Mouse (Mus musculus): ENCODE measurements around the gene Adamts7. TPM values are rescaled to one million over a fixed set of nuclear protein-coding genes. Genes with fewer than 3 reads are reported as not detected.

Adamts7 gene
- under 1 TPM; 0.21 to 0.23 TPM for total RNA-seq (2021)
- long read RNA-seq, experiment 1: 0 reads
- long read RNA-seq, experiment 2: 0 reads

DNA sequence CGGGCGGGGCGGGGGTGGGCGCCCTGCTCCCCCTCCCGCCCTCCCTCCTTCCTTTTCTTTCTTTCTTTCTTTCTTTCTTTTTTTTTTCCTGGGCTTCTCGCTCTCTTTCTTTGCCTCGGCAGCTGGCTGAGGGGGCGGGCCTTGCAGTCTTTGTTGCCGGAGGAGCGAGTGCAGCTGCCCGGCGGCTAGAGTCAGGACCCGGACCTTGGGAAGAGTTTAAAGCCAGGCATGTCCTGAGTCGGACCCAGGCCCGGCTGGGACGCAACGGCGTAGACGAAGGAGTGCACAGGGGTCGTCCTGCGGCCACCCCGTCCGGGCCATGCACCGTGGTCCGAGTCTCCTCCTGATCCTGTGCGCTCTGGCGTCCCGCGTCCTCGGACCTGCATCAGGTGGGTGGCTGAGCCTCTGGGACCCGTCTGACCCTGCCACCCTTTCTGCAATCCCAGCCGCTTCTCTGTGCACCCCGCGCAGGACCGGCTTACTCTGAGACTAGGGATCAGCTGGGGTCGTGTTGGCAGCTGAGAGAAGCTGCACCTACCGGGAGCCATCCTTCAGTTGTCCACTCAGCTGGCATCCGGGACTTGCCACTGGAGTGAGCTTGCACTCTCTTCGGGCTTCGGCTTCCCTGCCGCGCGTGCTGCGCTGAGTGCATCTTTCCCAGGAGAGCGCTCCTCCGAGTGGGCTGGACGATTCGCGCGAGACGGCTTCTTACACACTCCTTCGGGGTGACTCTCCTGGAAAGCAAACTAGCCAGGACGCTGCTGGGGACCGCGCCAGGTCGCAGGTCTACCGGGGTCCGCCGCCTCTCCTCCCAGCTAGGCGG is at the start of gene Adamts7:
TSS of gene Adamts7 (plus strand) at position 144 of the 823 bp plus-strand sequence.
- DNase-seq (ENCODE audit: low spot score): peak; percentile 13

DNA sequence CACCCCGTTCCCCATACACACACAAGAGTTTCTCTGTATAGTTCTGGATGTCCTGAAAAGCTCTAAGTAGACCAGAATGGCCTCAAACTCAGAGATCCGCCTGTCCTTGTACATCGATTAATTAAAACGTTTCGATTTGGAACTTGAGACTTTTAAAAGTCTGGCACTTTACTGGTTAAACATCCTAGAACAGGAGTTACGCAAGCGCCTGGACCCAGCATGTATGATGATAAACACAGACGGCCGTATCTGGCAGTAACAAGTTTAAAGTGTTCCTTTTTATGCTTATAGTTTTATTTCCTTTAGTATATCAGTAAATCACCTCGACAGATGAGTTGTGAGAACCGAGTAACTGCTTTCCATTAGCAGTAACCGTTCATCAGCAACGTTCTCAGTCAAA is 49.7 kb upstream of the Adamts7 start:
- DNase-seq (ENCODE audit: low spot score): no peak

DNA sequence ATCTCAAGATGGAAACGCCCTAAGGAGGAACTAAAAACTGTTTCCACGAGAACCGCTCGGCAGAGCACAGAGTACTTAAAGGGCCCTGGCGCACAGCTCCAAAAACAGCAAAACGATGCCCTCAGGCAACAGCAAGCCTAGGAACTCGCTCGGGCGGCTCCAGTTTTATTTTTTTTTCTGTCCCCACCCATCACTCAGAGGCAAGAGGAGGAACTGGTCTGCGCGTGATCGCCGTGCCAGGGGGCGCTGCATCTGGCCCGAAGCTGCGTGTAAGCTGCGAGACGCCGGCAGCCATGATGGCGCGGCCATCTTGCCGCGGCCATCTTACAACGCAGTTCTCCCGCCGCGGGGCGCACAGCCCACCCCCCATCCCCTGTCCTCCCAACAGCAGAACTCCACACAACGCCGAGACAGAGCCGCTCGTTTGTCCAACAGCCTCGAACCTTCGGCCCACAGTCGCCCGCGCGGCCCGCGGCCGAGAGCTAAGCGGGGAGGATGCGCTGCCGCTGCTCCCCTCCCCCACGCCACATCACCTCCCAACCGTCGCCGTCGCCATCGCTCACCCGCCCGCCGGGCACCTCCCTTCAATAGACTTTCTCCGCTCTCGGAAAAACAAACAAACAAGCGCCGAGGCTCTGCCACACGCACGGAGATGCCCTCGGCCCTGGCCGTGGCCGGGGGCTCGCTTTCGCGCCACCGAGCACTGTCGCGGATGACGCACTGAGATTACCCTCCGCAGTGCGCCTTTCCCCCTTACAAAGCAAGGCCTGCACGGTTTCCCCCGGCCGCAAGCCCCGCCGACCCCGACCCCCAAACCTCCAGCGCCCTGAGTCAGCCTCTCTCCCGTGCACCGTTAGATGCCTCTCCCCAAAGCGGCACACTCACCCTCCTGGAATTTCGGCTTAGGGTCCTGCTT is 49.0 kb upstream of the Adamts7 start:
- peak; percentile 90 for DNase-seq (ENCODE audit: low spot score)

- DNase-seq (ENCODE audit: low spot score): peak; percentile 95
Measured at GRCm38 (mm10) chr9:90114567-90115307, 48.1 kb upstream of the Adamts7 start, which contains the start of gene Morf4l1. Gene Morf4l1 (minus strand): TSS chr9:90114774.

GRCm38 (mm10) chr9:90115308-90115700 is 47.6 kb upstream of the Adamts7 start:
- DNase-seq (ENCODE audit: low spot score): no peak

DNA sequence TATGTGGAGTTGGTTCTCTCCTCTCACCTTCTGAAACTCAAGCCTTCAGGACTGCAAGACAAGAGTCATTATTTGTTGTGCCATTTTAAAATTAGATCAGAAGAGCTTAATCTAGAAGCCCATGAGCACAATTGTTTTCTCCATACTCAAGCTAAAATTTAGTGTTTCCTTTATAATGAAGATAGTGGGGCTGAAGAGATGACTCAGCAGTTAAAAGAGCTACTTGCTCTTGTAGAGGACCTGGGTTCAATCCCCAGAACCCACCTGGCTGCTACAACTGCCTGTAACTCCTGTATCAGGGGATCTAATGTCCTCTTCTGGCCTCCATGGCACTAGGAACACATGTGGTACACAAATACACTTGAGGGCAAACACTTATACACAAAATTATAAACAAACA is 45.6 kb upstream of the Adamts7 start:
- no peak for DNase-seq (ENCODE audit: low spot score)

GRCm38 (mm10) chr9:90122246-90122740 is 40.6 kb upstream of the Adamts7 start:
- no peak for DNase-seq (ENCODE audit: low spot score)

DNA sequence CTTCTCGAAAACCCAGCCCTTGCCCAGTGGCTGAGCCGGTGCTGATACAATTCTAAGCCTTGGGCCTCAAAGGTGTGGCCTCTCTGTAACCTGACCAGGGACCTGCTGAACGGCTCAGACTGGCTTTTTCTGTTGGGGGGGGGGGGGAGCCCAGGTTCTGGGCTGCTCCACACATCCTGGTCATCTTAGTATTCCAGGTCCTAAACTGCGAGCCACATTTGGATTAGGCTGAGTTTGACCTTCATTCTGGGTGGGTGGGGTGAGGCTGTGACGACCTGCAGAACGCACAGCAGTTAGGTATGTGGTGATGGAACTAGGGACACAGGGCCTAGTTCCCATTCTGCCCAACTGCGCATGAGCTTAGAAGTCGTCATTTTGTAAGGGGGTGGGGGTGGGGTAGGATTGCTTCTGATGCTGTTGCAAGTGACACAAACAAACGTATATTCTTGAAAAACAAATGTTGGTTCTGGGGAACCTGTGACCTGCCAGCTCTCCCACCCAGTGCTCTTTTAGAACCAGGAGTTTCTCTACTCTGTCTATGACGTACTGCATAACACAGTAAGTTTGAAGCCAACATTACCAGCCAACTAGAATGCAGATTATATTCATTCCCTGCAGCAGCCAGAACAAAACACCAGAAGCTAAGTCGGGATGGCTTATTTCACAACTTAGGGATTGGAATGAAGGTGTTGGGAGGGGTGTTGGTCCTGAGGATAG is 38.6 kb upstream of the Adamts7 start:
- DNase-seq (ENCODE audit: low spot score): no peak

- no peak for DNase-seq (ENCODE audit: low spot score)
Measured at GRCm38 (mm10) chr9:90124873-90125245, 38.0 kb upstream of the Adamts7 start.

GRCm38 (mm10) chr9:90125416-90126099 is 37.3 kb upstream of the Adamts7 start:
- DNase-seq (ENCODE audit: low spot score): no peak

DNA sequence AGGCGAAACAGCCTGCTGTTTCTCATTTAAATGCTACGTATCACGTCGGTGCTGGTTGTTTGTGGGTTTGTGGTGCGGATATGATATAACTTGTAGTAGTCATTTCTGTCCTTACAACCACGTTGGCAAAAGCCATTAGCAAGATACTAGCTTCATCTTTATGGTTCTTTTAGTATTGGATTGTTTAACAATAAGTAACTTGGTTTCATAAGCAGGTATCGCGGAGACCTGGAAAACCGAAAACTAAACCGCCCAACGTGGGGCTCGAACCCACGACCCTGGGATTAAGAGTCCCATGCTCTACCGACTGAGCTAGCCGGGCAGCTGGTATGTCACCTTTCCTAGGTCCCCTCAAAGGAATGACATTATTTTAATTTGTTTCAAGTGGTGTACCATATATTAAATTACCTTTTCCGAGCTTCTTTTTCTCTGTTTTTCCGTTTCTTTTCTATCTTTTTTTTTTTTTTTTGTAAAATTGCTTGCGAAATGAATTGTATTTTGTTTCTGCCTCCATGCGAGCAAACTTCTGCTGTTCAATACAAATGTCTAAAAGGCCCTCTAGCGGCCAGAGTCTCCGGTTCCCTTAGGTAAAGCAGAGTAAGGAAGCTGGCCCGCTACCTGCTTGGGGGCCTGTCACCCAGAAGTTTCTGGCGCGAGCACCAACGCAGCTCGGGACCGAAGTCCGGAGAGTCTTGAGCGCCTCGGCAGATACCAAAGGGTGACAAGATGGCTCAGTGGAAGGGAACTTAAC is 36.4 kb upstream of the Adamts7 start:
- peak; percentile 81 for DNase-seq (ENCODE audit: low spot score)

- no peak for DNase-seq (ENCODE audit: low spot score)
Measured at GRCm38 (mm10) chr9:90127146-90127545, 35.7 kb upstream of the Adamts7 start.

GRCm38 (mm10) chr9:90128636-90129201 is 34.1 kb upstream of the Adamts7 start:
- DNase-seq (ENCODE audit: low spot score): no peak

DNA sequence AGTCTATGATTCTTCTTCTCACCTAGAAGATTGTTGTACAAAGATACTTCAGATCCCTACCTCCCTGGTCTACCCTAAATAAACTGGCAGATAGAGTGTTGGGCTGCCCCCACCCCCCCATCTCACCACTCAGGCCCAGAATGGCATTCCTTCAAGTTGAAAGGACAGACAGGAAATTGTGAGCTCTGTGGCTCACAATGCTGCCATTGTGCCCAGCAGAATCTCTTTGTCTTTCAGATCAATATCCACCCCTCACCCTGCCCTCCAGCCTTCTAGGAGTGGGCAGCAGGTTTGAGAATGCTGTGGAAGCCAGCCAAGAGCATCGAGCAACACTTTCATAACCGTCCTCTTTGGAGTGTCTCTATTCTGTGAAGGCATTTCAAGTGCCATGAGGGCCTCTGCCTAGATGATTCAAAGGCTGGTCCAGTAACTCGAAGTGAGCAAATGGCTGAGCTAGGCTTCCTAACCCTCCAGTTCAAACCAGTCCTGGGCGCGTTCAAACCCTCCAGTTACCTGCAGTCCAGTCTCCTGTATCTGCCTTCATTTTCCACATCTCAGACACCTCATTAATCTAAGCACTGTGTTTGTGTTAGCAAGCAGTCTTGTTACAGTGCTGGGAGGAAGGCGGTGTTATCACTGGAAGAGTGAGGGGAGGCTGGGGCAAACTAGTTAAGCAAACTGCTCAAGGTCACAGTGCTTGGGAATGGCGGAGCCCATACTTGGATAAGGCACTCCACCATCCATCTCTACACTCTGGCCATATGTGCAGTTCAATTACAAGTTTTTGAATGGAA is 29.1 kb upstream of the Adamts7 start:
- no peak for DNase-seq (ENCODE audit: low spot score)

DNA sequence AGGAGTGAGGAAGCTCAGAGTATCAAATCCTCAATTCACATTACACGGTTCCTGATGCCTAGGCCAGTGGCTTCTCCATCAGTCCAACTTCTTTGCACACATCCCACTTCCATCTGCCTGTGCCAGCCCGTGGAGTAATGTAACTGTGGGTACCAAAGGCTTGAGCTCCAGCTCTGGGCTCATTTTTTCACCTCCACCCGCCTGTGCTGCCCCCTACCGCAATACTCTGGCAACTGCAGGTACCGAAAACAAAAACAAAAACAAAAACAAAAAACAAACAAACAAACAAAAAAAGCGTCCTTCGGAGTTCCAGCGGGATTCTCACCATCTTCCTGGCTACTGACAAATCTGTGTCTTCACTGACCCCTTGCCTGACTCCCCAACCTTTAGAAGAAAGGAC is 27.4 kb upstream of the Adamts7 start:
- DNase-seq (ENCODE audit: low spot score): no peak

- no peak for DNase-seq (ENCODE audit: low spot score)
Measured at GRCm38 (mm10) chr9:90135963-90136677, 26.7 kb upstream of the Adamts7 start.

DNA sequence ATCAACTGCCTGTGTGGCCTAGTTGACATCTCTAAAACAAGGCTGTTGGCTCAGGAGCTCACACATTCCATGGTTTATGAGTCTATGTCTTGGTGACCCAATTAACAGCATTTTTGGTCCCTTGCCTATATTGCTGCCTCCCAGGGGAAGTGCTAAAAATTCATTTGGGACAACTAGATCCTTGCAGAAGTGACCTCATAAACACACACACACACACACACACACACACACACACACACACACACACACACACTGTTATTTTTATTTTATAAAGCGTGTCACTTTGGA is 26.2 kb upstream of the Adamts7 start:
- no peak for DNase-seq (ENCODE audit: low spot score)

DNA sequence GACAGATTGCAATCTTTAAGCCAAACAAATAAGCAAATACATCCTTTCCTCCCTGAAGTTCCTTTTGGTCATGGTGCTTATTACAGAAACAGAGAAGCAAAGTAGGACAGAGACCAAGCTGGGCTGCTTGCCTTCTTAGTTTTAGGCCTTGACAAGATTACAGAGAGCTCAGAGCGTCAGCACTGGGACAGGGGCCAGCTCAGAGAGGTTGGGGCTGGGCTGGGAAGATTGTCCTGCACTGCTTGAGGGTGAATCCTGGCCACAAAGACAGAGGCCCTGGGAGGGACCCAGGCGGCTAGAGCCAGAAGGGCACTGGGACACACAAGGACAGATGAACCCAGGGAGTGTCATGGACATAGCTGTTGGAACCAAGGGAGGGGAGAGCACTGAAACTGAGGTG is 17.1 kb upstream of the Adamts7 start:
- peak; percentile 45 for DNase-seq (ENCODE audit: low spot score)
